Mouse (Mus musculus) heart, embryonic 10.5 days (tissue): ENCODE results near the gene Kdelc2. TPM values are rescaled to one million over a fixed set of nuclear protein-coding genes. Genes with fewer than 3 reads are reported as not detected.

Source experiments
- DNase-seq: peaks from one replicate; pipeline ENCODE4 v3.0.0-alpha.2; 2017; ENCODE audit warnings: low spot score
- H3K27ac ChIP-seq: fragments of 300-500 bp; sonication (generic); 2 replicates; pipeline ENCODE4 v1.5.1; 2016; ENCODE audit warnings: mild to moderate bottlenecking
- H3K27me3 ChIP-seq: fragments of 300-500 bp; sonication (generic); 2 replicates; pipeline ENCODE4 v1.6.1; 2016; ENCODE audit warnings: mild to moderate bottlenecking; ENCODE audit not compliant: poor library complexity, insufficient read depth, severe bottlenecking
- H3K36me3 ChIP-seq: fragments of 300-500 bp; sonication (generic); 2 replicates; pipeline ENCODE4 v1.6.1; 2016; ENCODE audit warnings: mild to moderate bottlenecking, moderate library complexity
- H3K4me1 ChIP-seq: fragments of 300-500 bp; sonication (generic); 2 replicates; pipeline ENCODE4 v1.6.1; 2016; ENCODE audit warnings: mild to moderate bottlenecking
- H3K4me3 ChIP-seq: fragments of 300-500 bp; sonication (generic); 2 replicates; pipeline ENCODE4 v1.5.1; 2016; ENCODE audit warnings: mild to moderate bottlenecking, moderate library complexity
- H3K9me3 ChIP-seq: fragments of 300-500 bp; sonication (generic); 2 replicates; pipeline ENCODE4 v1.6.1; 2016; ENCODE audit warnings: mild to moderate bottlenecking, moderate library complexity
- WGBS: fragments of 180-500 bp; shearing (Covaris S2); methylation state at CpG from one replicate; pipeline ENCODE4 v1.1.7; 2016; 5-methylcytosine and 5-hydroxymethylcytosine counted together
- polyA plus RNA-seq: library from polyadenylated mRNA; unstranded; fragments of >200 nt; fragmentation: Nextera tagmentation; extraction: Ambion mirVana; gene quantifications from 2 replicates; pipeline ENCODE4 v1.2.1, GENCODE M21; 2016

Kdelc2 gene
- polyA plus RNA-seq, 1 experiment from 2014 or later, result 17.5 TPM

GRCm38 (mm10) chr9:53397685-53398387 lies 14.0 kb downstream of the Kdelc2 start:
- DNase-seq, result no peak
- Histone ChIP-seq H3K27me3 (no peaks in the 10 kb centered on the region), H3K4me1 (peaks cover 12% of the 10 kb centered on the region), H3K9me3 (no peaks in the 10 kb centered on the region), H3K27ac (no peak overlapping the region), H3K36me3 (0 out of 2 replicates have a peak, but pooled peaks cover 4% of the 10 kb centered on the region), H3K4me3 (no peak overlapping the region)
- WGBS, result 77% methylated on average over 13 of the region's 13 CpGs

GRCm38 (mm10) chr9:53398388-53398700 lies 14.5 kb downstream of the Kdelc2 start:
- no peak for DNase-seq
- no peak overlapping the region for H3K4me3 ChIP-seq
- no peaks in the 10 kb centered on the region for H3K27me3 ChIP-seq
- no peak overlapping the region for H3K27ac ChIP-seq
- H3K9me3 ChIP-seq, result no peaks in the 10 kb centered on the region
- 0 out of 2 replicates have a peak, but pooled peaks cover 4% of the 10 kb centered on the region for H3K36me3 ChIP-seq
- 7% methylated on average over 5 of the region's 5 CpGs for WGBS
- H3K4me1 ChIP-seq, result peaks cover 12% of the 10 kb centered on the region

GRCm38 (mm10) chr9:53399537-53399936 lies 15.7 kb downstream of the Kdelc2 start:
- WGBS, result 90% methylated on average over 8 of the region's 8 CpGs
- Histone ChIP-seq H3K27ac (no peak overlapping the region), H3K4me1 (peaks cover 14% of the 10 kb centered on the region), H3K9me3 (no peaks in the 10 kb centered on the region), H3K4me3 (no peak overlapping the region), H3K27me3 (no peaks in the 10 kb centered on the region), H3K36me3 (0 out of 2 replicates have a peak, but pooled peaks cover 4% of the 10 kb centered on the region)
- DNase-seq, result no peak

GRCm38 (mm10) chr9:53400696-53401095 lies 16.9 kb downstream of the Kdelc2 start:
- Histone ChIP-seq H3K27me3 (no peaks in the 10 kb centered on the region), H3K4me1 (peaks cover 16% of the 10 kb centered on the region), H3K4me3 (no peak overlapping the region), H3K36me3 (0 out of 2 replicates have a peak, but pooled peaks cover 4% of the 10 kb centered on the region), H3K27ac (no peak overlapping the region), H3K9me3 (no peaks in the 10 kb centered on the region)
- DNase-seq, result no peak
- 88% methylated on average over 4 of the region's 4 CpGs for WGBS

- WGBS, result 67% methylated on average over 8 of the region's 8 CpGs
- DNase-seq, result no peak
- Histone ChIP-seq H3K36me3 (0 out of 2 replicates have a peak, but pooled peaks cover 4% of the 10 kb centered on the region), H3K4me3 (no peak overlapping the region), H3K27ac (no peak overlapping the region), H3K4me1 (peaks cover 16% of the 10 kb centered on the region), H3K9me3 (no peaks in the 10 kb centered on the region), H3K27me3 (no peaks in the 10 kb centered on the region)
These were observed 17.3 kb downstream of the Kdelc2 start for GRCm38 (mm10) chr9:53401146-53401545.

- H3K27ac ChIP-seq, result peak within 1 kb of the TSS; percentile 47; the same call in 1 of the 2 replicates
- 22% methylated on average over 11 of the region's 11 CpGs for WGBS
- peak within 1 kb of the TSS; percentile 24; the same call in 1 of the 2 replicates for H3K4me3 ChIP-seq
These were observed 18.5 kb downstream of the Kdelc2 start, which contains the start of gene 4930550C14Rik for GRCm38 (mm10) chr9:53402291-53402711. Gene 4930550C14Rik, plus strand, starts transcription at chr9:53402325.

GRCm38 (mm10) chr9:53402991-53403390 lies 19.2 kb downstream of the Kdelc2 start:
- H3K9me3 ChIP-seq, result no peaks in the 10 kb centered on the region
- H3K27me3 ChIP-seq, result no peaks in the 10 kb centered on the region
- 83% methylated on average over 8 of the region's 8 CpGs for WGBS
- DNase-seq, result no peak
- H3K27ac ChIP-seq, result peak overlapping the region; percentile 47; the same call in 1 of the 2 replicates
- 0 out of 2 replicates have a peak, but pooled peaks cover 2% of the 10 kb centered on the region for H3K36me3 ChIP-seq
- H3K4me3 ChIP-seq, result no peak overlapping the region
- H3K4me1 ChIP-seq, result peaks cover 15% of the 10 kb centered on the region

More at GRCm38 (mm10) chr9:53402291-53402711, 18.5 kb downstream of the Kdelc2 start, which contains the start of gene 4930550C14Rik:
- H3K9me3 ChIP-seq, result no peaks in the 10 kb centered on the region
- peaks cover 16% of the 10 kb centered on the region for H3K4me1 ChIP-seq
- 0 out of 2 replicates have a peak, but pooled peaks cover 4% of the 10 kb centered on the region for H3K36me3 ChIP-seq
- DNase-seq, result no peak
- H3K27me3 ChIP-seq, result no peaks in the 10 kb centered on the region

- Histone ChIP-seq H3K27me3 (no peaks in the 10 kb centered on the region), H3K4me3 (no peak overlapping the region), H3K9me3 (no peaks in the 10 kb centered on the region), H3K27ac (no peak overlapping the region; the same call in 1 of the 2 replicates), H3K36me3 (no peaks in the 10 kb centered on the region), H3K4me1 (peaks cover 13% of the 10 kb centered on the region)
- no peak for DNase-seq
- WGBS, result 79% methylated on average over 6 of the region's 6 CpGs
These were observed 20.4 kb downstream of the Kdelc2 start for GRCm38 (mm10) chr9:53404050-53404752.

- peaks cover 13% of the 10 kb centered on the region for H3K4me1 ChIP-seq
- H3K9me3 ChIP-seq, result no peaks in the 10 kb centered on the region
- H3K36me3 ChIP-seq, result no peaks in the 10 kb centered on the region
- H3K27me3 ChIP-seq, result no peaks in the 10 kb centered on the region
- peak; percentile 92 for DNase-seq
- peak overlapping the region; percentile 55 for H3K4me3 ChIP-seq
- 27% methylated on average over 21 of the region's 21 CpGs for WGBS
- H3K27ac ChIP-seq, result peak overlapping the region; percentile 82
These were observed 21.2 kb downstream of the Kdelc2 start for GRCm38 (mm10) chr9:53404753-53405722.

- DNase-seq, result no peak
- H3K27me3 ChIP-seq, result no peaks in the 10 kb centered on the region
- no peak overlapping the region for H3K27ac ChIP-seq
- H3K9me3 ChIP-seq, result no peaks in the 10 kb centered on the region
- no peaks in the 10 kb centered on the region for H3K36me3 ChIP-seq
- 0 out of 2 replicates have a peak, but pooled peaks cover 4% of the 10 kb centered on the region for H3K4me1 ChIP-seq
- 83% methylated on average over 4 of the region's 4 CpGs for WGBS
- no peak overlapping the region for H3K4me3 ChIP-seq
These were observed 24.7 kb downstream of the Kdelc2 start for GRCm38 (mm10) chr9:53408548-53408947.

- H3K9me3 ChIP-seq, result no peaks in the 10 kb centered on the region
- WGBS, result 83% methylated on average over 2 of the region's 2 CpGs
- no peak for DNase-seq
- H3K27me3 ChIP-seq, result no peaks in the 10 kb centered on the region
- no peak overlapping the region for H3K27ac ChIP-seq
- 0 out of 2 replicates have a peak, but pooled peaks cover 4% of the 10 kb centered on the region for H3K4me1 ChIP-seq
- H3K4me3 ChIP-seq, result no peak overlapping the region
- H3K36me3 ChIP-seq, result no peaks in the 10 kb centered on the region
These were observed 25.1 kb downstream of the Kdelc2 start for GRCm38 (mm10) chr9:53408953-53409361.

- Histone ChIP-seq H3K27me3 (no peaks in the 10 kb centered on the region), H3K9me3 (no peaks in the 10 kb centered on the region), H3K36me3 (no peaks in the 10 kb centered on the region), H3K4me1 (0 out of 2 replicates have a peak, but pooled peaks cover 3% of the 10 kb centered on the region), H3K4me3 (no peak overlapping the region), H3K27ac (no peak overlapping the region)
- DNase-seq, result no peak
- 81% methylated on average over 3 of the region's 3 CpGs for WGBS
These were observed 25.6 kb downstream of the Kdelc2 start for GRCm38 (mm10) chr9:53409427-53409826.
